Mouse (Mus musculus): ENCODE results near the gene Tmem59l. TPM values are rescaled to one million over a fixed set of nuclear protein-coding genes. Genes with fewer than 3 reads are reported as not detected.

Tmem59l gene
- polyA plus RNA-seq, 1 experiment from 2014 or later, result 19.5 TPM

DNA sequence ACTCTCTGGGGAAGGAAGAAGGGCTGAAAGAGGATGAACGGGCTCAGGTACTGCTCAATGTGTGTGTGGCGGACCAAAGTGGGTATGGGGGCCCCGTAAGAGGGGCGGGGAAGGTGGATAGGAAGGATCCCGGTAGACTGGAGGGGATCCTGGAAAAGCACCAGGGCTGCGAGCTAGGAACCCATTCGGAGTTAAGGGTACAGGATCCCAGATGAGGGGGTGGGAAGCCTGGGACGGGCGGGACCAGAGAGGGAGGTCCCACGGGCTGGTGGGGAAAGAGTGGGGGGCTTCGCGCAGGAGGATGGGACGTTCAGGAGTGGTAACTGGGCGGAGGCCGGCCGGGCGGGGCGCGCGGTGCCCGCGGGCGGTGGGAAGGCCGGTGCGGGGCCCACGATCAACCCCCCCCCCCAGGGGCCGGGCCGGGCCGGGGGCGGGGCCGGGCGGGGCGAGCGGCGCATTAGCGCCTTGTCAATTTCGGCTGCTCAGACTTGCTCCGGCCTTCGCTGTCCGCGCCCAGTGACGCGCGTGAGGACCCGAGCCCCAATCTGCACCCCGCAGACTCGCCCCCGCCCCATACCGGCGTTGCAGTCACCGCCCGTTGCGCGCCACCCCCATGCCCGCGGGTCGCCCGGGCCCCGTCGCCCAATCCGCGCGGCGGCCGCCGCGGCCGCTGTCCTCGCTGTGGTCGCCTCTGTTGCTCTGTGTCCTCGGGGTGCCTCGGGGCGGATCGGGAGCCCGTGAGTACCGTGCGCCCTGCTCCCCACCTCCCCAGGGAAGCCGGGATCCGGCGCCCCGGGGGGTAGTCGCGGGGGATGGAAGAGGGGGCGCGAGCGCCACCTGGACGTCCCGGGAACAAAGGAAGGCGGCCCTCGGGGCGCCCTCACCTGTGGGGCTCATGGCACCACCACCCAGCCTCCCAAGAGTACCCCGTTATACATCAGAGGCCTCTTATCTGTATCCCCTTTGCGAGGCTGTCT, 5.8 kb upstream of the Tmem59l start, which contains the start of gene Crlf1:
Gene Crlf1, plus strand, starts transcription at position 495 of the 977 bp plus-strand sequence.
- WGBS, result 1% methylated on average over 81 of the region's 93 CpGs
- peaks cover 100% of the 10 kb centered on the region for H3K27me3 ChIP-seq (ENCODE audit: poor library complexity, severe bottlenecking)
- no peaks in the 10 kb centered on the region for H3K9me3 ChIP-seq
- no peaks in the 10 kb centered on the region for H3K36me3 ChIP-seq (replicated peaks)
- peak within 1 kb of the TSS; percentile 74 for H3K27ac ChIP-seq
- no peak for DNase-seq (ENCODE audit: extremely low spot score, low spot score)
- H3K4me3 ChIP-seq, result peak within 1 kb of the TSS; percentile 50
- peaks cover 80% of the 10 kb centered on the region for H3K4me1 ChIP-seq

- under 1% methylated on average over 20 of the region's 20 CpGs for WGBS
- peaks cover 100% of the 10 kb centered on the region for H3K27me3 ChIP-seq (ENCODE audit: poor library complexity, severe bottlenecking)
- no peaks in the 10 kb centered on the region for H3K9me3 ChIP-seq
- peaks cover 100% of the 10 kb centered on the region for H3K4me1 ChIP-seq
- H3K27ac ChIP-seq, result peak overlapping the region; percentile 54; the same call in 1 of the 2 replicates
- peak overlapping the region; percentile 50 for H3K4me3 ChIP-seq
- DNase-seq (ENCODE audit: extremely low spot score, low spot score), result peak; percentile 38
- no peaks in the 10 kb centered on the region for H3K36me3 ChIP-seq (replicated peaks)
Measured at GRCm38 (mm10) chr8:70490880-70491495, 3.8 kb upstream of the Tmem59l start.

DNA sequence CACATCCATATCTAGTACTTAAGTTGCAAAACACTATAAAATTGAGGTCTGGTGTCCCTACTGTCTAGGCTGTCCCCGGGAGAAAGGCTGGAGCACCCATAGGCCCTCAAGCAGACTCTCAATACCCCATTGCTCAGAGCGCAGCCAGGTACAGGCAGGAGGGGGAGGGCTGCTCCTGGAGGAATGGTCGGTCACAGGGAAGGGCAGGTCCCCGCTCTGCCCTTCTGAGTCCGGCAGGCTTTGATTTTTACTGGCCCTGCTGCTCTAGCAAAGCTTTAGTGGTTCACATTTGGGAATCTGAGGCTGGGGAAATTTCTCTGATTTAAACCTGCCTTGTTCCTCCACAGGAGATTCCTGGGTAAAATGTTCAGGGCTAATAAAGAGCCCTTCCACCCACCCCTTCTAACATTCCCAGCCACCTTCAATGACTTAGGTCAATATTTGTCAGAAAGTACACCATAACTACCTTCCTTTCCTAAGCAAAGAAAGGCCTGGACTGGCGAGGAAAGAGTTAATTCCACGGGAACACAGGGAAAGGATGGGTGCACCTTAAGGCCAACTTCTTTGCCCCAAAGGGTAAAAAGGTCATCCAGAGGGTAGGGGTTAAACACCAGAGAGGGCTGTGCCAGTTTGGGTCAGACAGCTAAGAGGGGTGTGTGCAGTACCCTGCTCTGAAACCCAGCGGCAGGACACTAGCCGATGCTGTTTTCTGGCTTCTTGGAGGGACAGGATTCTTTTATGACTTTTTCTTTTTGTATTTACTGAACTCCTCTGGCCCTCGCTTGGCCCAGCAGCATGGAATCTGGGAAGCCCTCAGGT, 3.1 kb upstream of the Tmem59l start:
- Histone ChIP-seq H3K4me3 (peak overlapping the region; percentile 50), H3K9me3 (no peaks in the 10 kb centered on the region), H3K27ac (peak overlapping the region; percentile 72), H3K27me3 (ENCODE audit: poor library complexity, severe bottlenecking) (peaks cover 100% of the 10 kb centered on the region), H3K4me1 (peaks cover 94% of the 10 kb centered on the region), H3K36me3 (replicated peaks) (no peaks in the 10 kb centered on the region)
- DNase-seq (ENCODE audit: extremely low spot score, low spot score), result no peak
- 2% methylated on average over 10 of the region's 10 CpGs for WGBS

GRCm38 (mm10) chr8:70489576-70489975, 2.4 kb upstream of the Tmem59l start:
- no peak for DNase-seq (ENCODE audit: extremely low spot score, low spot score)
- H3K27me3 ChIP-seq (ENCODE audit: poor library complexity, severe bottlenecking), result peaks cover 100% of the 10 kb centered on the region
- H3K36me3 ChIP-seq (replicated peaks), result no peaks in the 10 kb centered on the region
- H3K27ac ChIP-seq, result peak overlapping the region; percentile 72
- H3K9me3 ChIP-seq, result no peaks in the 10 kb centered on the region
- H3K4me3 ChIP-seq, result peak overlapping the region; percentile 50
- peaks cover 87% of the 10 kb centered on the region for H3K4me1 ChIP-seq
- WGBS, result under 1% methylated on average over 26 of the region's 41 CpGs

DNA sequence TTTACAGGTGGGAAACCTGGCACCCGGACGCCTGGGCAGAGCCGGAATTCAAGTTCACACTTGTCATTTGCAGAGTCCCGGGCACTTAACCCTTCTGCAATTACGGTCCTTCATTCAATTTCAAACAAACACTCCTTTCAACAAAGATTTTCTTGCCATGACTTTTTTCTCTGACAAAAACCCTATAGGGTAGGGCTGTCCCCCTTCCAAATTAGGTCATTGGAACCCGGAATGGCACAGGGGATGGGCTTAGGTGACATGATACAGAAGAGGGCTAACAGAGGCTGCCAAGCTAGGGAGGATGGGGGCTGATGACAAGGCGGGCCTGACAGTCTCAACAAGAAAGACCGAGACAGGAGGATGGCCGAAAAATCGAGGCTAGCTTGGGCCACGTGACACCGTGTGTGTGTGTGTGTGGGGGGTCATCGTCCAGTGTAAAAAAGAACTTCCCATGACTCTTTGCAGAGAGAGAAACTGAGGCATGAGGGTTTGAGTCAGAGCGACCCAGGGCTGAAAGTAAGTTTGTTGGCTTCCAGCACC, 1.8 kb upstream of the Tmem59l start:
- Histone ChIP-seq H3K27ac (peak overlapping the region; percentile 72), H3K27me3 (ENCODE audit: poor library complexity, severe bottlenecking) (peaks cover 100% of the 10 kb centered on the region), H3K9me3 (no peaks in the 10 kb centered on the region), H3K36me3 (replicated peaks) (no peaks in the 10 kb centered on the region), H3K4me1 (peaks cover 82% of the 10 kb centered on the region), H3K4me3 (peak overlapping the region; percentile 50)
- peak; percentile 39 for DNase-seq (ENCODE audit: extremely low spot score, low spot score)
- 3% methylated on average over 14 of the region's 14 CpGs for WGBS

GRCm38 (mm10) chr8:70487993-70488796, 1.0 kb upstream of the Tmem59l start:
- peak overlapping the region; percentile 72 for H3K27ac ChIP-seq
- peak overlapping the region; percentile 50 for H3K4me3 ChIP-seq
- WGBS, result 2% methylated on average over 55 of the region's 55 CpGs
- H3K36me3 ChIP-seq (replicated peaks), result no peaks in the 10 kb centered on the region
- peaks cover 100% of the 10 kb centered on the region for H3K27me3 ChIP-seq (ENCODE audit: poor library complexity, severe bottlenecking)
- H3K4me1 ChIP-seq, result peaks cover 78% of the 10 kb centered on the region
- H3K9me3 ChIP-seq, result no peaks in the 10 kb centered on the region
- DNase-seq (ENCODE audit: extremely low spot score, low spot score), result peak; percentile 67

DNA sequence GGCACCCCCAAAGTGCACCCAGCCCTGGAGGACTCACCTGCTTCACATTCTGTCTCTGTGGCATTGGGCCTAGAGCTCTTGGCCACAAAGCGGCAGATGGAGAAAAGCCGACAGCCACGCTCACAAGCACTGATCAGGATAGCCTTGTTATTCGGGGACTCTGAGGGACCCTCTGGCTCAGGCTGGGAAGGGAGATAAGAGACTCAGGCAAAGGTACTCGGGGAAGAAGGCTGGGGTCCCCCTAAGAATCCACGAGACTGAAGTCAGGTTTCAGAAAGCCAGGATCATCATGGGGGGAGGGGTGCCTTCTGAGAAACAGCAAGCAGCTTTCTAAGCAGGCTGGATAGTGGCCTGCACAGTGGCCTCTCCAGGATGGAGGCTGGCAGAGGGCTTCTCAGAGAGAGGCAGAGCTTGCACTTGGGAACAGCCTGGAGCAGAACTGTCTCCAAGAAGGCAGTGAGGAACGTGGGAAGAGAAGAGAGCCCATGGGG, 922 bp downstream of the Tmem59l start:
- Histone ChIP-seq H3K27me3 (ENCODE audit: poor library complexity, severe bottlenecking) (peaks cover 100% of the 10 kb centered on the region), H3K36me3 (replicated peaks) (no peaks in the 10 kb centered on the region), H3K4me1 (peaks cover 60% of the 10 kb centered on the region), H3K4me3 (peak overlapping the region; percentile 50), H3K9me3 (no peaks in the 10 kb centered on the region), H3K27ac (peak overlapping the region; percentile 72; the same call in 1 of the 2 replicates)
- WGBS, result 55% methylated on average over 7 of the region's 7 CpGs
- DNase-seq (ENCODE audit: extremely low spot score, low spot score), result no peak

DNA sequence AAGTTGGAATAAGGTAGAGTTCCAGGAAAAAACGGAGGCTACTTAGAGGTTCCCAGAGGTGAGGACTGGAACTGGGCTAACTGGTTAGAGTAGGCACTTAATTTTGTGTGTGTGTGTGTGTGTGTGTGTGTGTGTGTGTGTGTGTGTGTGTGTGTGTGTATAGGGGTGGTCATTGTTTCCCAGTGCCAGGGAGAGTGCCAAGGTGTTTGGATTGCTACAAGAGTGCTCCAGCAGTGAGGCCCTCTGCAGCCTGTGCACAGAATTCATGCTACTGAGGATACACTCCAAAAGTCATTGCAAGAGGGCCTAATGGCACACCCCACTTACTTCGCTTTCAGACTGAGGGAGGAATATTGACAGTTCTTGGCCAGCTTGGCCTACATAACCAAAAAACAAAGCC, 4.2 kb downstream of the Tmem59l start:
- Histone ChIP-seq H3K4me1 (peaks cover 30% of the 10 kb centered on the region), H3K36me3 (replicated peaks) (no peaks in the 10 kb centered on the region), H3K4me3 (no peak overlapping the region), H3K27me3 (ENCODE audit: poor library complexity, severe bottlenecking) (peaks cover 97% of the 10 kb centered on the region), H3K27ac (no peak overlapping the region), H3K9me3 (no peaks in the 10 kb centered on the region)
- 66% methylated on average over 2 of the region's 2 CpGs for WGBS
- DNase-seq (ENCODE audit: extremely low spot score, low spot score), result no peak

GRCm38 (mm10) chr8:70481908-70482307, 5.2 kb downstream of the Tmem59l start:
- H3K27me3 ChIP-seq (ENCODE audit: poor library complexity, severe bottlenecking), result peaks cover 92% of the 10 kb centered on the region
- H3K36me3 ChIP-seq (replicated peaks), result no peaks in the 10 kb centered on the region
- no peak for DNase-seq (ENCODE audit: extremely low spot score, low spot score)
- H3K9me3 ChIP-seq, result no peaks in the 10 kb centered on the region
- no peak overlapping the region for H3K4me3 ChIP-seq
- WGBS, result 85% methylated on average over 3 of the region's 3 CpGs
- peaks cover 30% of the 10 kb centered on the region for H3K4me1 ChIP-seq
- H3K27ac ChIP-seq, result no peak overlapping the region

- peaks cover 14% of the 10 kb centered on the region for H3K36me3 ChIP-seq (replicated peaks)
- H3K9me3 ChIP-seq, result no peaks in the 10 kb centered on the region
- WGBS, result under 1% methylated on average over 21 of the region's 21 CpGs
- peaks cover 47% of the 10 kb centered on the region for H3K27me3 ChIP-seq (ENCODE audit: poor library complexity, severe bottlenecking)
- H3K4me1 ChIP-seq, result peaks cover 29% of the 10 kb centered on the region
- H3K4me3 ChIP-seq, result peak overlapping the region; percentile 94
- peak; percentile 59 for DNase-seq (ENCODE audit: extremely low spot score, low spot score)
- peak overlapping the region; percentile 92 for H3K27ac ChIP-seq
Measured at GRCm38 (mm10) chr8:70477269-70477982, 9.7 kb downstream of the Tmem59l start.
